Mouse (Mus musculus) kidney, adult 18-20 months (tissue): ENCODE data around the gene Mcm6.
"Not testable (repeated sequence)": the region's sequence is repeated elsewhere in the genome, so short reads cannot be mapped to it uniquely, and the experiment has no call there.

Experiments
- DNase-seq: peaks from one replicate; pipeline ENCODE4 v3.0.0; 2021

Mcm6 gene

DNA sequence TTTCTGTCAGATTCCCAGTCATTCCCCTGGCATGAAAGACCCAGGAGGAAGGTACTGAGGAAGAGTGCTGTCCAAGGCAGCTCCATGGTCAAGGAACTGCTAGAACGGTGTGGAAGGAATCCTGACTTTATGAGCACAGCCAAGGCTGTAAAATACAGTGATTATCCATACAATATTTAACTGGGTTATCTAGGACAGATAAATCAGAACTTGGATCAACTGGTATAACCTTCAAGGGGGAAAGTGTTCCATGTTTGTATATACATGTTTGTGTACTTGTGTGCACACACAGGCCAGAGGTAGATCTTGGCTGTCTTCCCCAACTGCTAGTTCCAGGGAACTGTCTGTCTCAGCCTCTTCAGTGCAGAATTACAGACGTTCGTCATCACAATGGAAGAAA lies 31.2 kb downstream of the Mcm6 start, which contains the start of gene Lct:
TSS of gene Lct (minus strand) at position 101 of the 400 bp plus-strand sequence.
- no peak for DNase-seq

DNA sequence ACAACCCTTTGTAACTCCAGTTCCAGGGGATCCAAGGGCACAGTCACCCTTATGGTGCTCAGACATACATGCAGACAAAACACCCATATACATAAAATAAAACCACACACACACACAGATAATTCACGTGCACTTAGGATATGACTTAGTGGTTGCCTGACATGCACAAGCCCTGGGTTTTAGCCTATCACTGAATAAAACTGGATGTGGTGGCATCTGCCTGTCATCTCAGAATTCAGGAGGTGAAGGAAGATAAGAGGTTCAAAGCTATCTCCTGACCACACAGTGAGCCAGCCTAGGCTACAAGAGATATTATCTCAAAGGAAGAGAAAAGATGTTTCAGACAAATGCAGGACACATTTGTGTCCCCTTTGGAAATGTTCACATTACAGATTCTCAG lies 32.3 kb downstream of the Mcm6 start:
- no peak for DNase-seq

DNA sequence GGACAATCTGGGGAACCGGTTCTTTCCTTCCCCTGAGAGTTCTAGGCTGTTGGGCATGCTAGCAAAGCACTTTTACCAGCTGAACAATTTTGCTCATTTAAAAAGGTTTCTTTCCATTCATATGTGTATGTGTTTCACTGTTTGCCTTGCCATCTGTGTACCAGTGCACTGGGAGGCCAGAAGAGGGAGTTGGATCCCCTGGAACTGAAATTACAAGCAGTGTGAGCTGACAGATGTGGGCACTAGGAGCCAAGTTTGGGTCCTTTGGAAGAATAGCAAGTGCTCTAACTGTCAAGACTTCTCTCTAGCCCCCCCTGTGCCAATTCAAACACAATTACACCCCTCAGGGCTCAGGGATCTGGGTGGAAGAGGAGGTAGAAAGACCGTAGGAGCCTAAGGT lies 34.7 kb downstream of the Mcm6 start:
- no peak for DNase-seq

DNA sequence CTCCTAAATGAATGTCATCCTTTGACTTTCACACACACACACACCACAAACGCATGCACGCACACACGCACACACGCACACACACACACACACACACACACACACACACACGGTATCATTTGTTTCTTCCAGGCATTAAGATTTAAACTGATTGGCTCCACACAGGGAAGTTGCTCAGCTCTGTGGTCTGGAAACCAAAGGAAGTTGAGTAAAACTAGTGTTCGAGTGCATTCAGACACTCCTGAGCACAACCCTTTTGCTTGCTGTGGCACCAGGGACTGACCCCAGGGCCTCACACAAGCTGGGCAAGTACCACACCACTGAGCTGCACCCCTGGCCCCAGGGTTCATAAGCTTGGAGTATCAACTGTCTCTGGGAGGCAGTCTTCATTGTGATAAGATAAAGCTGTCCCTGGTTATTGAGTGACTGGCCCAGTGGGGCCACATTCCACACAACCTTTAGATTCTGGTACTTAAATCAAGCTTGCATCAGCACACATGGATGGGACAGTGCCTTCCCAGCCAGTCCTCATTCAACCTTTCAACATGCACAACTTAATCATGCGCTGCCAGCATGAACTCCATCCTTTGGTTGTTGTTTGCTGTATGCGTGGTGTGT lies 36.3 kb downstream of the Mcm6 start:
- no peak for DNase-seq

DNA sequence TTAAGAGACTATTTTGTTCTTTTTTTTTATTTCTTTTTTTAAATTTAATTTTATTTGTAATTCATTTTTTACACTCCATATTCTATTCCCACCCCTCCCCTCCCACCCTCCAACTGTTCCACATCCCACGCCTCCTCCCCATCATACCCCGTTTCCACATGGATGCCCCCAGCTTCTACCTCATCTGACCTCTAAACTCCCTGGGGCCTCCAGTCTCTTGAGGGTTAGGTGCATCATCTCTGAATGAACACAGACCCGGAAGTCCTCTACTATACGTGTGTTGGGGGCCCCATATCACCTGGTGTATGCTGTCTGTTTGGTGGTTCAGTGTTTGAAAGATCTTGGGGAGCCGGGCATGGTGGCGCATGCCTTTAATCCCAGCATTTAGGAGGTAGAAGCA lies 40.2 kb downstream of the Mcm6 start:
- not testable (repeated sequence) for DNase-seq

DNA sequence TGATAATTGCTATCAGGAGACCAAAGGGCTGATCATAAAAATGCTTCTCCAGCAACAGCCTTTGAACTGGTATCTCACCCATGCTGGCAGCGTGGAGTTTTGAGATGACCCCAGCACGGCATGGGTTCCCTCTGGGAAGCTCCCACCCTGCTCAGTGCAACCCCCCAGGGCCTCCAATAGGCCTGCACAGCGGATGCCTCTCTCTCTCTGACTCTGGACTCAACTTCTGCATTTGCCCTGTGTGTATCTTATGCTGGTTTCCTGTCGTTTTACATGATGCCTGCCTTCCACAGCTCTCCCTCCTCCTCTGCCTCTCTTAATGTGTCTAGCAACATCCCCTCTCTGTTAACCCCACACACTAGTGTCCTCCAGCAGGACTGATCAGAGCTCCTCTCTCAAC lies 44.8 kb downstream of the Mcm6 start:
- DNase-seq = no peak

DNA sequence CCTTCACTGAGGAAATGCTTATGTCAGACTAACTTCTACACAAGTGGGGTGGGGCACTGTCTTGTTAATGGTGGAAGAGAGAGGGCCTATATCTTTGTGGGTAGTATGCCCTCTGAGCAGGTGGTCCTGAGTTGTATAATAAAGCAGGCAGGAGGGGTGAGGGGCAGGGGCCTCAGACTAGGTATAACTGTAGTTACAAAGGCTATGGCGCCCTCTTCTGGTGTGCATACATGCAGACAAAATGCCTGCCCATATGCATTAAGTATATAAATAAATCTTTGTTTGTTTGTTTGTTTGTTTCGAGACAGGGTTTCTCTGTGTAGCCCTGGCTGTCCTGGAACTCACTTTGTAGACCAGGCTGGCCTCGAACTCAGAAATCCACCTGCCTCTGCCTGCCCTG lies 50.4 kb downstream of the Mcm6 start:
- DNase-seq = peak; percentile 6

DNA sequence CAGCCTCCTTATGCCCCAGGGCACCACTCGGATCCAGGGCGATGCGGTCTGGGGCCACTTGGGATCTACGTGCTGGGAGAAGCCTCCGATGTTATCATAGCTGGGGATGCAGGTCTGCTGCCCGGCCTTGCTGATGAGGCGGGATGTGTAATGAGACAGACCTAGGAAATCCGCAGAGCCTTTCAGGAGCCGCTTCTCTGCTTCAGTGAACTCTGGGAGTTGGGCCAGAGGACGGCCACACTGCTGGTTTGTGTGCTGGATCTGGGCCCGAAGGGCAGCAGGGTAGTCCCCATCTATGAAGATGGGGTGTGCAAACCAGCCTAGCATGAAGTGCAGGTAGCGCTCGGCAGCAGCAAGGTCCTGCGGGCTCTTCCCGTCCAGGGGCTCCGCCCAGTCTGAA lies 55.6 kb downstream of the Mcm6 start:
- DNase-seq = peak; percentile 83

DNA sequence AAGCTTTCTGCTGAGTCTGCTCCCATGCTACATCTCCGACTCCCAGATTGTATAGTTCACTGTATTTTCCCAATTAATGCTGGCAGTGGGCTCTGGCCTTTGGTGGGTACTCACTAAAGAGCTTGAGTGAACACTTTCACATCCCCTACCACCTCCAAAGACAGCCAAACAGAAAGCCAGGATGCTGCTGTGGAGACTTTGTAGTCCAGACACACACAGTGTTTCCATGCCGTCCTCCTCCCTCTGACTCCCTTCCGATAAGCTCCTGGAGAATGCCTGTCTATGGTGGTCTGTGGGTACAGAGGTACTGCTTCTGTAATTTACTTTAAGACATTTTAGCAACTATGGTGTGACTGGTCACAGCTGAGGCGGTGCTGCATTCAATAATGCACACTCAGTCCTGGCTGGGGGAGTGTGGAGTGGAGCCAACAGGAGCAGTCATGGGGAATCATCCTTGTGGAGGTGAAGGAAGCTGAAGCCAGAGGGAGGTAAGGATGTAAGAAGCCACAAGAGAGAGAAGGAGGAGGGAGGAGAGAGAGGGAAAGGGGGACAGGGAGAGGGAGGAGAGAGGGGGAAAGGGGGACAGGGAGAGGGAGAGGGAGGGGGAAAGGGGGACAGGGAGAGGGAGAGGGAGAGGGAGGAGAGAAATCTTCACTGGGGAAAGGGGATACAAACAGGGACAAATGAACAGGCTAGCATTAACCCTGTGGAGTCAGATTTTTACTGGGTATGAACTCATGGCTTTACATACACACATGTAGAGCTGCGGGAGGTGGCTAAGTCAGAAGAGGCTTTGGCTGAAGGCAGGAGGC lies 63.5 kb downstream of the Mcm6 start:
- no peak for DNase-seq

DNA sequence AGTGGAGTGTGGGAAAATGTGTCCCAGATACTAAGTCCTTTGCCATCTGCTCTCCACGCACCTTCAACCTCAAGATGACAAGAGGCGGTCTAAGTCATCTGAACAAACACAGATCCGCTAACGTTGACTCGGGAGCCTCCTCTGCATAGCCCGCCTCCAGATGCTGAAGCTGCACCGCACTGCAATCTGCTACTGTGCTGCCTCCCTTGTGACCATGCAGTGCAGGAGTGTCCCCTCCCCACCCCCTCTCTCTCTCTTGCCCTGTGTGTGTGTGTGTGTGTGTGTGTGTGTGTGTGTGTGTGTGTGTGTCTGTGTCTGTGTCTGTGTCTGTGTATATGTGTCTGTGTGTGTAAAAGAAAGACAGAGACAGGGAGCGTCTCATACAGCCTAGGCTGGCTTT lies 64.2 kb downstream of the Mcm6 start:
- no peak for DNase-seq

DNA sequence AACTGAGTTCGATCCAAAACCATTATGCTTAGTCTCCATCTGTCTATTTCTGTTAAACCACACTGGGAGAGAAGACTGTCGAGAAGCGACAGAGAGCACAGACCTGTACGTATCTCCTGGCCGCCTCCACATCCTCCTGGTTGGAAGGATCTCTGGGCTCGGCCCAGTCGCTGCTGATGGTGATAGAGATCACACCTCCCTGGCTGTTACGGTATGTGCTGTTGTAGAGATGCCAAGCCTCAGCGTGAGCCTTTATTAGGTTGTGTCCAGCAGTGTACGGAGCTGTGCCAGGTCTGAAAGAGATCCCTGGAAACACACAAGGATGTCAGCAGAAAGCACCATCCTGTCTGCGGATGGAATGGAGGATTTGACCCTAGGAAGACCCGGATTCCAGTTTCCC lies 65.9 kb downstream of the Mcm6 start:
- no peak for DNase-seq

DNA sequence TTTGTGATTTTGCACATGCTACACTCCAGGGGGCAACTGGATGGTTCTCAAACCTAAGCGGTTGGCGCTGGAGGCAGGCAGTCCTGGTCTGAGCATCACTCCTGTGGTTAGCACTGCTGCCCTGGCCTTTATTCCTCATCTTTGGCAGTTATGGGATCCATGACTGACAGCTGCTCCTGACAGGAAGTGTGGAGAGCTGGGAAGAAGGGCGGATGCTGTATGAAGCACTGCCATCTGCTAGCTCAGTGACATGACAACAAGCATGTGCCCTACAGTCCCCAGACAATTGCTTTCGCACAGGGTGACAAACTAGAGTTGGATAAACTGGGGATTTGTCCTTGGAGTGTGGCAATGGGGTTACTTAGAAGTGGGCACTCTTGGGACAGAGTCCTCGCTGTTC lies 69.2 kb downstream of the Mcm6 start:
- no peak for DNase-seq

DNA sequence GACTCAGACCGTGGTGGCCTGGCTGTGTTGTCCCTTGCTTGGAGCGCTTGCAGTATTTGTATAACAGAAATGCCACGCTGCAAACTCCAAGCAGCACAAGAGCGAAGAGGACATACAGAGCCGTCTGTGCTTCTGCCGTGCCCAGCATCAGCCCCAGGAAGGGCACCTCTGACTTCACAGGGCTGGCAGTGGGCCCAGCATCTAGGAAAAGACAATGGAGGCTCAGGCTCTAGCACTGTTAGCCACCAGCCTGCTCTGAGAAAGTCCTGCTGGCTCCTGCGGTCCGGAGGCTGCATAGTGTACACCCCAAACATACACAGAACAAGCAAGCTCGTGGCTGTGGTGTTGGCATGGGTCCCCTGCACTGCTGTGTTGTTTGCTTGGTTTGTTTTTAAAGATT lies 74.3 kb downstream of the Mcm6 start:
- DNase-seq = no peak

DNA sequence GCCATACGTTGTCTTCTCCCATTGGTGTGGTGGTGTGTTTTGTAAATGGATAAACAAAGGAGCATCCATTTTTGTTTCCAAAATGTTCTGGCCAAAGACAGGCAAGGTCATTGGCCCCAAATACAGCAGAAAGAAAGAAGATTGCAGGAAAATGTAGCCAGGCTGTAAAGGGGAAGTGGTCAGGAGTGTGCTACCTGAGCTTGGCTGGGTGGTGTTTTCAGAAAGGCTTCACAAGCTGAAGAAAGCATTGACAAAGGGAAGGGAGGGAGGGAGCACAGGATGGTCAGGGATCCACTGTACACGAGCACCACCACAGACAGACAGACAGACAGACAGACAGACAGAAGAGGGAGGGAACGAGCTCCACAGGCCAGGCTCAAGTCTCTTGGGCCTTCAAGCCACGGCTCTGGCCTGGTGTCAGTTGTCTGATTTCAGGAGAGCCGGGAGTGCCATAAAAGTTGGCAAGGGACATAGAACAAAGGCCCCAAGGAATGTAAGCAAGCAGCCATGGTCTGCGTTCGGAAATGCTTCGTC lies 75.2 kb downstream of the Mcm6 start:
- DNase-seq = no peak

DNA sequence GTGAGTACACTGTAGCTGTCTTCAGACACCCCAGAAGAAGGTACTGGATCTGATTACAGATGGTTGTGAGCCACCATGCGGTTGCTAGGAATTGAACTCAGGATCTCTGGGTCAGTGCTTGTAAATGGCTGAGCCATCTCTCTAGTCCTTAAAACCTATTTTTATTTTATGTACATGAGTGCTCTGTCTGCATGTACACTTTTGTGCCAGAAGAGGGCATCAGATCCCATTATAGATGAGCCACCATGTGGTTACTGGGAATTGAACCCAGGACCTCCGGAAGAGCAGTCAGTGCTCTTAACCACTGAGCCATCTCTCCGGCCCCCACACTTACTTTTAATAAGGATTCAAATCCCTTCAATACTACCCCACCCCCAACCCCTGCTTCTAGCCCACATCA lies 76.5 kb downstream of the Mcm6 start:
- DNase-seq = no peak

DNA sequence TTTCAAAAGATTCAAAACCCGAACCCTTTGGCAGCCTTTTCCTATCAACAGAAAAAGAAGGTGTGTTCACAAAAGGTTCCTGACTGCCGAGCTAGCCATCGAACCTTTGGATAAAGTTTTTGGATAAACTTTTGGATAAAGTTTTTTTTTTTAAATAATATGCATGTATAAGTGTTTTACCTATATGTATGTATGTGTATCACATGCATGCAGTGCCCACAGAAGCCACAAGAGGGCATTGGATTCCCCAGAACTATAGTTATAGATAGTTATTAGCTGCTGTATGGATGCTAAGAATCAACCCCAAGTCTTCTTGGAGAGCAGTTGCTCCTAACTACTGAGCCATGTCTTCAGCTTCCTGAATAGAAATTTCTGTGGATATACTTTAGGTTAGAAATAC lies 77.7 kb downstream of the Mcm6 start:
- DNase-seq = no peak
